Mouse (Mus musculus) stomach, postnatal 0 days (tissue): ENCODE data around the gene Pak6. TPM values are rescaled to one million over a fixed set of nuclear protein-coding genes. Genes with fewer than 3 reads are reported as not detected.

ENCODE experiments used
- ATAC-seq: fragments of 200-750 bp; cut with Nextera tagmentation; 2 replicates; pipeline ENCODE4 v1.8.0; 2017; ENCODE audit not compliant: low FRiP score, low TSS enrichment
- DNase-seq: peaks from one replicate; pipeline ENCODE4 v3.0.0-alpha.2; 2016; ENCODE audit warnings: low spot score
- H3K27ac ChIP-seq: fragments of 300-500 bp; sonication (generic); replicated peaks from 2 replicates; pipeline ENCODE4 v1.5.1; 2014; ENCODE audit warnings: mild to moderate bottlenecking, control low read depth
- H3K27me3 ChIP-seq: fragments of 300-500 bp; sonication (generic); 2 replicates; pipeline ENCODE4 v1.6.1; 2014; ENCODE audit warnings: low read length; ENCODE audit not compliant: control insufficient read depth, insufficient read depth
- H3K36me3 ChIP-seq: fragments of 300-500 bp; sonication (generic); 2 replicates; pipeline ENCODE4 v1.6.1; 2014; ENCODE audit warnings: low read length, mixed read lengths; ENCODE audit not compliant: control insufficient read depth, insufficient read depth
- H3K4me1 ChIP-seq: fragments of 300-500 bp; sonication (generic); replicated peaks from 2 replicates; pipeline ENCODE4 v1.6.1; 2014; ENCODE audit warnings: antibody characterized with exemption; ENCODE audit not compliant: control insufficient read depth, insufficient read depth
- H3K4me2 ChIP-seq: fragments of 300-500 bp; sonication (generic); replicated peaks from 2 replicates; pipeline ENCODE4 v1.6.1; 2014; ENCODE audit warnings: low read depth, mild to moderate bottlenecking, control low read depth, moderate library complexity
- H3K4me3 ChIP-seq: fragments of 300-500 bp; sonication (generic); 2 replicates; pipeline ENCODE4 v1.5.1; 2014; ENCODE audit warnings: low read depth, low read length, control low read depth
- H3K9ac ChIP-seq: fragments of 300-500 bp; sonication (generic); 2 replicates; pipeline ENCODE4 v1.6.1; 2014; ENCODE audit warnings: mild to moderate bottlenecking, low read length, control low read depth, mixed read lengths
- H3K9me3 ChIP-seq: fragments of 300-500 bp; sonication (generic); 2 replicates; pipeline ENCODE4 v1.6.1; 2016; ENCODE audit warnings: low read length; ENCODE audit not compliant: control insufficient read depth
- CTCF ChIP-seq: IDR thresholded peaks from 2 replicates; pipeline ENCODE4 v1.5.1; 2016; ENCODE audit warnings: antibody characterized with exemption, low read depth, mild to moderate bottlenecking, moderate library complexity
- EP300 ChIP-seq: optimal IDR thresholded peaks from 2 replicates; pipeline ENCODE3; 2016; ENCODE audit warnings: antibody characterized with exemption
- WGBS: fragments of 180-500 bp; shearing (Covaris S2); extraction: QIAGEN DNeasy Blood & Tissue Kit; methylation state at CpG from one replicate; pipeline ENCODE4 v1.1.7; 2014; 5-methylcytosine and 5-hydroxymethylcytosine counted together
- polyA plus RNA-seq: library from polyadenylated mRNA; unstranded; fragments of >200 nt; fragmentation: Nextera tagmentation; extraction: Ambion mirVana; gene quantifications from 2 replicates; pipeline ENCODE4 v1.2.1, GENCODE M21; 2015

The Pak6 gene
- polyA plus RNA-seq, 1 experiment from 2014 or later: 3.7 TPM

DNA sequence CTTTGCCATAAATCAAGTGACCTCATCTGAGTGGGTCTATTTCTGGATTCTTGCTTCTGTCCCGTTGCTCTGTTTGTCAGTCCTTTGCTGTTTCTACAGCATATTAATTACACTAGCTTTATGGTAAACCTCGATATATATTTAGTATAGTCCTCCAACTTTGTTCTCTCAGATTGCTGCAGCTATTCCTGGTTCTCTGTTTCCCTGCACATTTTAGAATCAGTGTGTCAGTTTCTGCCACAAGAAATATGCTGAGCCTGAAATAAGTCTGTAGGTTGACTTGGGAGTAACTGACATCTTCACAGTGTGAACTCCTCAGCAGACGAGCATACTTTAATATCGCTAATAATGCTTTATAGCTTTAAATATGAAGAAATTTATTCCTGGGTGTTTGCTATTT, 22.0 kb downstream of the Pak6 start:
- Histone ChIP-seq H3K27ac (no peak overlapping the region), H3K9ac (no peak overlapping the region), H3K4me3 (no peak overlapping the region), H3K4me1 (no peaks in the 10 kb centered on the region), H3K4me2 (no peak overlapping the region), H3K9me3 (no peaks in the 10 kb centered on the region), H3K36me3 (no peaks in the 10 kb centered on the region), H3K27me3 (no peaks in the 10 kb centered on the region)
- 72% methylated on average over 4 of the region's 4 CpGs for whole genome bisulfite sequencing
- TF ChIP-seq CTCF (no peak), EP300 (no peak)
- DNase-seq (no peak), ATAC-seq (no peak)

DNA sequence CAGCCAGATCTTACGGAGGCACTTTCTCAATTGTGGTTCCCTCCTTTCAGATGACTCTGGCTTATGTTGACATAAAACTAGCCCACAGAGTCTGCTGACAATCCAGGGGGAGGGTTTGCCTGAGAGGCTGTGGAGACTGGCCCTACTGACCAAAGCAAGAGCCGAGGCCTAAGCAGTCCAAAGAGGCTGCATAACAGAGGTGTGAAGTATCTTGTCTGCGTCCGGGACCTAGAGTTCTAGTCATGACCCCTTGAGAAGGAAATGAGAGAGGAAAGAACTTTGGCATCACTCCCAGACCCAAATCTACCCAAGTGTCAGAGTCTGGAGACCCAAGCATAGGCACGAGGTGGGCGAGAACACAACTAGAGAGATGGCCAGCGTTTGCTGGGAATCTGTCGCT, 23.6 kb downstream of the Pak6 start:
- WGBS: 56% methylated on average over 8 of the region's 8 CpGs

DNA sequence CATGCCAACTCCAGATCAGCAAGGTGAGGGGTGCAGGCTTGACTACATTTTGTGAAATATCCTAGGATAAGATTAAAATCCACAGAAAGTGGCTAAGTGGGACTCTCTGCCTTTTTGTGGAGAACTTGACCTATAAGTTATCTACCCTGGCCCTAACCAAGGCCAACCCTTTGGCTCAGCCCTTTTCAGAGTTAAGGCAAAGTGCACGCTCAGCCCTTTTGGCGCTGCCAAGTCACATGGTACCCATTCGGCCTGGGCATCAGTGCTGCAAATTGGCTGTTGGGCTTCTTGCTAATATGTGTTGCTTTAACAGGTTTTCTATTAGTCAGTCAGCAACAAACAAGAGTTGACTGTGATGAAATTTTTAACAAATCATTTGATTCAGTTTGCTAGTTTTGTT, 24.7 kb downstream of the Pak6 start:
- H3K36me3 ChIP-seq: no peaks in the 10 kb centered on the region
- no peak overlapping the region for H3K4me2 ChIP-seq
- ATAC-seq: no peak
- no peaks in the 10 kb centered on the region for H3K27me3 ChIP-seq
- no peak overlapping the region for H3K9ac ChIP-seq
- H3K4me3 ChIP-seq: no peak overlapping the region
- TF ChIP-seq CTCF (no peak), EP300 (no peak)
- H3K27ac ChIP-seq: no peak overlapping the region
- DNase-seq: no peak
- no peaks in the 10 kb centered on the region for H3K4me1 ChIP-seq
- WGBS: 94% methylated on average over 3 of the region's 3 CpGs
- H3K9me3 ChIP-seq: no peaks in the 10 kb centered on the region

More for the DNA sequence above, 23.6 kb downstream of the Pak6 start:
- H3K27ac ChIP-seq: no peak overlapping the region
- no peaks in the 10 kb centered on the region for H3K9me3 ChIP-seq
- no peak overlapping the region for H3K9ac ChIP-seq
- H3K27me3 ChIP-seq: no peaks in the 10 kb centered on the region
- DNase-seq (no peak), ATAC-seq (no peak)
- TF ChIP-seq EP300 (no peak), CTCF (no peak)
- H3K4me2 ChIP-seq: no peak overlapping the region
- H3K36me3 ChIP-seq: no peaks in the 10 kb centered on the region
- H3K4me3 ChIP-seq: no peak overlapping the region
- no peaks in the 10 kb centered on the region for H3K4me1 ChIP-seq

DNA sequence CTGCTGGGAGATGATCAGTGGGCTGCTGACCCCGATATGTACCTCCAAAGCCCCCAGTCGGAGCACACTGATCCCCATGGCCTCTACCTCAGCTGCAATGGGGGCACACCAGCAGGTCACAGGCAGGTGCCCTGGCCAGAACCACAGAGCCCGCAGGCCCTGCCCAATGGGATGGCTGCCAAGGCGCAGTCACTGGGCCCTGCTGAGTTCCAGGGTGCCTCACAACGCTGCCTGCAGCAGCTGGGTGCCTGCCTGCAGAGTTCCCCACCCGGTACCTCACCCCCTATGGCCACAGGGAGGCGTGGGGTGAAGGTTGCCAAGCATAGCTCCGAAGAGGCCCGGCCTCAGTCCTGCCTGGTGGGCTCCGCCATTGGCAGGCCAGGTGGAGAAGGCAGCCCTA, 26.8 kb downstream of the Pak6 start:
- Histone ChIP-seq H3K27ac (no peak overlapping the region), H3K27me3 (no peaks in the 10 kb centered on the region), H3K9ac (no peak overlapping the region), H3K4me2 (no peak overlapping the region), H3K36me3 (no peaks in the 10 kb centered on the region), H3K4me1 (no peaks in the 10 kb centered on the region), H3K9me3 (no peaks in the 10 kb centered on the region), H3K4me3 (no peak overlapping the region)
- no peak for DNase-seq
- 74% methylated on average over 9 of the region's 10 CpGs for WGBS
- TF ChIP-seq EP300 (no peak), CTCF (no peak)
- no peak for ATAC-seq

DNA sequence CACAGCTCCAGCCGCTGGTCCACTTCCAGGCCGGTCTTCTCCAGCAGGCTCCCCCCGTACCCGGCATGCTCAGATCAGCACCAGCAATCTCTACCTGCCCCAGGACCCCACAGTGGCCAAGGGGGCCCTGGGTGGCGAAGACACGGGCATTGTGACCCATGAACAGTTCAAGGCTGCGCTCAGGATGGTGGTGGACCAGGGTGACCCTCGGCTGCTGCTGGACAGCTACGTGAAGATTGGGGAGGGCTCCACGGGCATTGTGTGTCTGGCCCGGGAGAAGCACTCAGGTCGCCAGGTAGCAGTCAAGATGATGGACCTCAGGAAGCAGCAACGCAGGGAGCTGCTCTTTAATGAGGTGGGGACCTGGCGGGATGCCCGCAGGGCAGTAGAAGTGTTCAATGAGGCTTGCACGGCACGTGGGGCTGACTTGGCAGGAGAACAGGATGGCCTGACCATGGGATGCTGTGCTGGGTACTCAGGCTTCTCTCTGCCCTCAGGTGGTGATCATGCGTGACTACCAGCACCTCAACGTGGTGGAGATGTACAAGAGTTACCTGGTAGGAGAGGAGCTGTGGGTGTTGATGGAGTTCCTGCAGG, 30.4 kb downstream of the Pak6 start:
- no peaks in the 10 kb centered on the region for H3K36me3 ChIP-seq
- no peak for ATAC-seq
- H3K4me2 ChIP-seq: no peak overlapping the region
- no peaks in the 10 kb centered on the region for H3K27me3 ChIP-seq
- H3K9ac ChIP-seq: no peak overlapping the region
- no peak overlapping the region for H3K4me3 ChIP-seq
- H3K9me3 ChIP-seq: no peaks in the 10 kb centered on the region
- H3K27ac ChIP-seq: no peak overlapping the region
- 0 out of 2 replicates have a peak, but pooled peaks cover 3% of the 10 kb centered on the region for H3K4me1 ChIP-seq
- 77% methylated on average over 19 of the region's 19 CpGs for whole genome bisulfite sequencing
- no peak for TF ChIP-seq EP300
- no peak for TF ChIP-seq CTCF
- no peak for DNase-seq

DNA sequence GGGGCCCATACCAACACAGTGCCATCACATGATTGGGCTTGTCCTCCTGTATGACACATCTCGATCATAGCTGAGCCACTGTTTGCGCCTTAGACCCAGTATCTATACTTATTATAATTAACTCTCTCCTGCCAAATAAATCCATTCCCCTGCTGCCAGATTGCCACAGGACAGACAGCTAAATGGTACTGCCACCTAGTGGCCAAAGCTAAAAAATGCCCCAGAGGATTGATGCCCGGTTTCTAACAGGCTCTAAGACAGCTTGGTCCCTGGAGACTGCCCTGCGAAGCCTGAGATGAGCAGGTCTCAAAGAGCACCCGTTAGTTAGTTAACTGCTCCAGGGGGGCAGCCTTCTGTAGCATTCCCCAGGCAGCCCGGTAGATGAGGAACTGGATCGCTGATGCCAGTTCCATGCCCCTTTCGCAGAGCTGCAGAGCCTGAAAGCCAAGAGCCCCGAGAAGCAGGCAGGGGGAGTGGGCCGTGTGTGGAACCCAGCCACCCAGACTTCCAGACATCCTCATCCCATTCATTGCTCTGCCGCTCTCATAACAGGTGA, 32.7 kb downstream of the Pak6 start:
- Histone ChIP-seq H3K4me3 (no peak overlapping the region), H3K27ac (no peak overlapping the region), H3K9ac (no peak overlapping the region), H3K9me3 (no peaks in the 10 kb centered on the region), H3K36me3 (no peaks in the 10 kb centered on the region), H3K4me2 (no peak overlapping the region), H3K4me1 (0 out of 2 replicates have a peak, but pooled peaks cover 3% of the 10 kb centered on the region), H3K27me3 (peaks cover 2% of the 10 kb centered on the region; the same call in 1 of the 2 replicates)
- WGBS: 27% methylated on average over 11 of the region's 11 CpGs
- TF ChIP-seq CTCF (peak; percentile 90), EP300 (no peak)
- DNase-seq: peak; percentile 53
- peak; percentile 18 for ATAC-seq
